Mouse (Mus musculus): ENCODE measurements around the gene Slc39a9. TPM values are rescaled to one million over a fixed set of nuclear protein-coding genes. Genes with fewer than 3 reads are reported as not detected.

Slc39a9 gene
- polyA plus RNA-seq (2016; fragmentation: Nextera tagmentation; extraction: Ambion mirVana): 24.4 and 26.0 TPM in 2 replicates

DNA sequence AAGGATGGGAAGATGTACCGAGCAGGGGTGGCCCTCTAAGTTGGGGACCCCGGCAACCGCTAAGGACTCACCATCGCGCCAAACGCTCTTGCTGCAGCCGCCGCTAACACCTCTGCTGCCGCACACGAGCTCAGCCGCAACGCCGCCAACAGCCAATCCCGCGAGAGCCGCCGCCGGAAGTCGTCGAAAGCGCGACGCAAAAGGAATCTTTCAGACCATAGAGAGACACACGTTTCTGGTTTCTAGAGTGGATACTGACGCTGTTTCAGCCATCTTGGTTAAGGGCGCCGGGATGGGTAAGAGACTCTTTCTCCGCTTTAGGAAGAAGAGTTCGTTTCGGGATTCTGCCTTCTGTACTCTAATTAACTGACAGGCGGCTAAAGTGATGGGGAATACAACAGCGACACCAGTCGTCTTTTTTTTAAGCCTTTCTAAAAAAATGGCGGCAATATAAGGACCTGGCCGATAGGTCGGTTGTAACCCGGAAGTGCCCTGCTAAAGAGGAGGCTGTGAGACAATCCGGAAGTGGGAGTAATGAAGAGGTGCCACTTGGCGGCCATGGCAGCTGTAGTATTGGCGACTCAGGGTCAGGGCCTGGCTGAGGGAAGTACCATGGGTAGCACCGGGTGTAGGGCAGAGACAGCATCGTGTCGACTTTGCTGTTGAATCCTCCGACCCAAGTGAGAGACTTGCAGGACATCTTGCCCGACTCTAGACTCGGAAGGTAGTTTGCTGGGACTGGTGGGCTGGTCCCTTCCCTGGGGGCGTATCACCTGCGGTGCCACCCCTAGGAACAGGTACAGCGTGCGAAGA, at the start of gene Slc39a9, which contains the start of gene Erh:
Gene Slc39a9, plus strand, starts transcription at position 191 of the 813 bp plus-strand sequence.
Gene Erh, minus strand, starts transcription at position 649 of the 813 bp plus-strand sequence.
- Histone ChIP-seq H3K27ac (peak within 1 kb of the TSS; percentile 97), H3K9me3 (no peaks in the 10 kb centered on the region), H3K27me3 (ENCODE audit: insufficient read depth, poor library complexity, severe bottlenecking) (no peaks in the 10 kb centered on the region), H3K4me1 (replicated peaks) (peaks cover 41% of the 10 kb centered on the region), H3K36me3 (peaks cover 47% of the 10 kb centered on the region), H3K4me3 (peak within 1 kb of the TSS; percentile 99)
- WGBS: under 1% methylated on average over 50 of the region's 50 CpGs
- peak; percentile 95 for DNase-seq (ENCODE audit: low spot score)

DNA sequence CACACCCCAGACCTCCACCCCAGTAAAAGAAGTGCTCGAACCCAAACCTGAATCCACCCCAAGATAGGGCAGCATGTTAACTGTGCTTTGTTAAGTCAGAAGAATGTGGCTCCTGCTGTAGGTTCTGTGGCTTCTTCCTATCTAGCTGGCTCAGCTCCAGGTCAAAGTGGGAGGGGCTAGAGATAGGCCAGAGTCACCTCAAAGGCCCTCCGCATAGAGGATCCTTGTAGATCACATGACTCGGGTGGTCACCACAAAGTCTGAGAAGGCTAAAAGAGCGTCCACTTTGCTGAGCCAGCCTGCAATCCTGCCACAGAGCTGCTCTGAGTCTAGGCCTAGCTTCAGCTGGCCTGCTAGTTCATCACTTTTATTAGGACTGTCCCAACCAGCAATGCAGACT, 49.5 kb upstream of the Slc39a9 start:
- Histone ChIP-seq H3K36me3 (peaks cover 28% of the 10 kb centered on the region), H3K27me3 (ENCODE audit: insufficient read depth, poor library complexity, severe bottlenecking) (no peaks in the 10 kb centered on the region), H3K4me1 (replicated peaks) (peaks cover 24% of the 10 kb centered on the region), H3K9me3 (no peaks in the 10 kb centered on the region), H3K27ac (no peak overlapping the region), H3K4me3 (no peak overlapping the region)
- 89% methylated on average over 4 of the region's 4 CpGs for WGBS
- no peak for DNase-seq (ENCODE audit: low spot score)

DNA sequence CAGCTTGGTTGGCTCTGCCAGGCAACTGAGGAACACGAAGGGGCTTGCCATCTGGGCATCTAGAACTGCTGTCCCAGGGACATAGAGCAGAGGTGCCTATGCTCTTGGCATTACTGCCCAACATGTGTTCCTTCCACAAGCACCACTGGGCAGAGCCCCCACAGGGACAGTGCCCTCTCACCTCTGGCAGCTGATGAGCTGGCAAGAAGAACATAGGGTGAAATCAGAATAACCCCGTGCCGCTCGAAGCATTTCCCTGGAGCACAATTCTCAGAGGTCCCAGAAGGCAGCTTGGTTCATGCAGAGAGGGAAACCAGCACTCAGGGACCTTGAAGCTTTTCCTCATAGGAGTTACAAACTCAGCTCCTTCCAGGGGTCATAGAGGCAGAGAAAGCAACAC, 48.9 kb upstream of the Slc39a9 start:
- no peaks in the 10 kb centered on the region for H3K9me3 ChIP-seq
- H3K27me3 ChIP-seq (ENCODE audit: insufficient read depth, poor library complexity, severe bottlenecking): no peaks in the 10 kb centered on the region
- DNase-seq (ENCODE audit: low spot score): no peak
- peaks cover 27% of the 10 kb centered on the region for H3K4me1 ChIP-seq (replicated peaks)
- no peak overlapping the region for H3K4me3 ChIP-seq
- peaks cover 31% of the 10 kb centered on the region for H3K36me3 ChIP-seq
- H3K27ac ChIP-seq: no peak overlapping the region; the same call in 1 of the 2 replicates
- 89% methylated on average over 4 of the region's 4 CpGs for WGBS

DNA sequence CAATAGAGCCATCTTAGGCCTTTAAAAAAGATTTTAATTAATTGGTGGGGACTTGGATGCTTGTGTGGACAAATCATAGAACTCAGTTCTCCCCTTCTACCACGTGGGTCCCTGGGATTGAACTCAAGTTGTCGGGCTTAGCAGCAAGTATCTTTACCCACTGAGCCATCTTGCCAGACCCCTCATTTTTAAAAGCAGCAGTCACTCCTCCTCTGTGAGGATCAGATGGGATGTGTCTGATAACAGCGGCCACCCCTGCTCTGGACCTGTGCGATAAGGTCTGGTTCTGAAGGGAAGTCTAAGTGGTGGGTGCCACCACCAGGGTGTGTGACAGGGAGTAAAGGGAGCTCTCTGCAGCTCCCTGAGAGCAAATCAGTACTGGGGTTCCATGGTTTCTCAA, 48.1 kb upstream of the Slc39a9 start:
- Histone ChIP-seq H3K4me3 (no peak overlapping the region), H3K36me3 (peaks cover 24% of the 10 kb centered on the region), H3K4me1 (replicated peaks) (peaks cover 32% of the 10 kb centered on the region), H3K27ac (no peak overlapping the region), H3K27me3 (ENCODE audit: insufficient read depth, poor library complexity, severe bottlenecking) (no peaks in the 10 kb centered on the region), H3K9me3 (no peaks in the 10 kb centered on the region)
- 91% methylated on average over 4 of the region's 4 CpGs for WGBS
- DNase-seq (ENCODE audit: low spot score): no peak

DNA sequence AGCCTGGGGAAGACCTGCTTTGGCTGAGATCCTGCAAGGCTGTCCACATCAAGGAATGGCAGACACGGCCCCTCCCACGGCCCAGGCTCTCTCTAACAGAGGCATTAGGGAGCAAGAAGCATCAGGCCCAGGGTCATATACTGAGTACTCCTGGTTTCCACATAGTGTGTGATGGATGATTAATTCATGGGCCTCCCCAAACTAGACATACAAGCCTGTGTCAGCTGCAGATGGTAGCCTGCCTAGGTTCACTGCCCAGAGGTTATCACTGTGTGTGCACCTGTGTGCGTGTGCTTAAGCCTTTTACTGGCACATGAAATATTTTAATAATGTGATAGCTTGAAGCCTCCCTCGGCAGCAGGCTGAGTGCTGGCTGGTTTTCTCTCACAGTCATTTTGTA, 47.7 kb upstream of the Slc39a9 start:
- Histone ChIP-seq H3K9me3 (no peaks in the 10 kb centered on the region), H3K27me3 (ENCODE audit: insufficient read depth, poor library complexity, severe bottlenecking) (no peaks in the 10 kb centered on the region), H3K4me3 (no peak overlapping the region), H3K4me1 (replicated peaks) (peaks cover 36% of the 10 kb centered on the region), H3K27ac (no peak overlapping the region), H3K36me3 (peaks cover 20% of the 10 kb centered on the region)
- no peak for DNase-seq (ENCODE audit: low spot score)
- WGBS: 84% methylated on average over 4 of the region's 4 CpGs

DNA sequence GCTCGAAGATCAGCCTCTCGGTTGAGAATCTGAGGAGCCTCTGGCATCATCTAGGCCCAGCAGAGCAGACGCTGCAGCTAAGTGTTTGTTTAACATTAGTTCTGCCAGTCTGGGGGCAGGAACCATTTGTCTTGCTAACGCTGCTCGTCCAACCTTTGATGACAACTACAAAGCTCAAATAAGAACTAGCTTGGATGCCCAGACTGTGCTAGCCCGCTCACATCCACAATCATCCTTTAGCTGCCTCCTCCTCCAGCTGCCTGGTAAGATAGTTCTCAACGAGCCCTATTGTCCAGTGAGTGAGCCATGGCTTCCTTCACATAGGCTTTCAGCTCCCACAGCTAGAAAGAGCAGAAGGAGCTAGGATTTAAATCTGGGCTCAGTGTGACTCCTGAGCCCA, 45.4 kb upstream of the Slc39a9 start:
- Histone ChIP-seq H3K27ac (peak overlapping the region; percentile 63), H3K27me3 (ENCODE audit: insufficient read depth, poor library complexity, severe bottlenecking) (no peaks in the 10 kb centered on the region), H3K4me3 (no peak overlapping the region), H3K36me3 (peaks cover 26% of the 10 kb centered on the region), H3K9me3 (no peaks in the 10 kb centered on the region), H3K4me1 (replicated peaks) (peaks cover 33% of the 10 kb centered on the region)
- no peak for DNase-seq (ENCODE audit: low spot score)
- WGBS: 30% methylated on average over 7 of the region's 7 CpGs

DNA sequence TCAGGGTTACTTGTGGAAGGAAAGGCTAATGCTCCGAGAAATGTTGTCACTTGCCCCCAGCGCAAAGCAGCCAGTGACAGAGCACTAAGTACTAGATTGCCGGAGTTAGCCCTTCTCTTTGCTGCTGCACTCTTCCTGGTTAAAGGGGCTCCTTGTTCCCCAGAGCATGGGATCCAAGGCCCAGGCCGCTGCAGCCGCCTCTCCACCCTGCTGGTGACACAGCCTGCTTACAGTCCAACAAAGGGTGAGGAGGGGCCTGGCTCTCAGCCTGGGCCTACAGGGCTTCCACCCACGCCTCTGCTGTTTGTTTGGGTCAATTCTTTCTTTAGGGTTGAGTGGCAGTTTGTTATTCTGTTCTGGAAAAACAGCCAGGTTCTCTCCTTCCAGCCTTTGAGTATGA, 44.9 kb upstream of the Slc39a9 start:
- H3K27me3 ChIP-seq (ENCODE audit: insufficient read depth, poor library complexity, severe bottlenecking): no peaks in the 10 kb centered on the region
- peak; percentile 21 for DNase-seq (ENCODE audit: low spot score)
- H3K36me3 ChIP-seq: peaks cover 26% of the 10 kb centered on the region
- H3K4me3 ChIP-seq: no peak overlapping the region
- peak overlapping the region; percentile 63 for H3K27ac ChIP-seq
- H3K4me1 ChIP-seq (replicated peaks): peaks cover 33% of the 10 kb centered on the region
- 38% methylated on average over 6 of the region's 6 CpGs for WGBS
- no peaks in the 10 kb centered on the region for H3K9me3 ChIP-seq

DNA sequence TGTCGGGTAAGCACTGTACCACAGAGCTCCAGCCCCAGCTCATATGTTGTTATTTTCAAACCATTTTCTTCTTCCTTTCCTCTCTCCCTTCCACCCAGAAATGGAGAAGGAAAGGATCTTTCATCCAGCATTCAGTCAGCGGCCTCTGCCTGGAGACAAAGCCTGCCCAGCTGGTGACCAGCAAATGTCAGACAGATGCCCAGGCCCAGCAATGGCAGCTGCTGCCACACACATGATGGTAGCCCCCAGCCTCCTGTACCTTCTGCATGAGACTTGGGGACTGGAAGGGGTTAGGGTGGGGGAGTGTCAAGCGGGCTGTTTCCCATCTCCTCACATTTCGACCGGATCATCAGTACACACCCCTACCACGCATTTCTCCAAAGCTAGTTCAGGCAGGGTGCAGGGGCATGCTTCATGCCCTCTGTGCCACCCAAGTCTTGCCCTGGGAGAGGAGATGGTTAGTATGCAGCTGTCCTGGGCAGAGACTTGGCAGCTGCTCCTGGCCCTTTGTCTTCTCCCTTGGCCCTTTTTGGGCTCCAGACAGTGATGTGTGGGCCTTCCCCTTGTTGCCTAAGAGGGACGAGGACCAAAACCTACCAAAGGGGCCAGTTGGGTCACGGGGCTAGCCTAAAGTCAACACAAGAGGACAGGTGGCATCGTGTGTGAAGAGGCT, 42.0 kb upstream of the Slc39a9 start:
- H3K9me3 ChIP-seq: no peaks in the 10 kb centered on the region
- peaks cover 33% of the 10 kb centered on the region for H3K4me1 ChIP-seq (replicated peaks)
- DNase-seq (ENCODE audit: low spot score): no peak
- 89% methylated on average over 9 of the region's 9 CpGs for WGBS
- H3K36me3 ChIP-seq: peaks cover 24% of the 10 kb centered on the region
- peak overlapping the region; percentile 40; the same call in 1 of the 2 replicates for H3K27ac ChIP-seq
- H3K4me3 ChIP-seq: no peak overlapping the region
- H3K27me3 ChIP-seq (ENCODE audit: insufficient read depth, poor library complexity, severe bottlenecking): no peaks in the 10 kb centered on the region

DNA sequence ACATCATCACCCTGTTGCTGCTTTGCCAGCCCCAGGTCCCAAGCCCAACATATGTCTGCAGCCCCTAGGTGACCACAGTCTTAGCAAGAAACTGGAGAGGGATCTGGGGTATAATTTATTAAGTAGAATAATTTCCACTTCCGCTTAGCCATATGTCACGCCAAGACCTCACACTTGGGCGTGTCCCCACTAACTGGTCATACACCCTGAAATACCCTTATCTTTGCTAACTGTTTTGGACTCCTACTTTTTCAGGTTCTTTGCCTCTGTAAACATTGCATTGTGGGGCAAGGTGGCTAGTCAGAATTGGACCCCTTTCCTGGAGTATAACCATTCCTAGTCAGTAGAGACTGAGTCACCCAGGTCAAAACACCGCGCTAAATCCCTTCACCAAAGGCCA, 41.3 kb upstream of the Slc39a9 start:
- H3K4me1 ChIP-seq (replicated peaks): peaks cover 33% of the 10 kb centered on the region
- 94% methylated on average over 5 of the region's 5 CpGs for WGBS

DNA sequence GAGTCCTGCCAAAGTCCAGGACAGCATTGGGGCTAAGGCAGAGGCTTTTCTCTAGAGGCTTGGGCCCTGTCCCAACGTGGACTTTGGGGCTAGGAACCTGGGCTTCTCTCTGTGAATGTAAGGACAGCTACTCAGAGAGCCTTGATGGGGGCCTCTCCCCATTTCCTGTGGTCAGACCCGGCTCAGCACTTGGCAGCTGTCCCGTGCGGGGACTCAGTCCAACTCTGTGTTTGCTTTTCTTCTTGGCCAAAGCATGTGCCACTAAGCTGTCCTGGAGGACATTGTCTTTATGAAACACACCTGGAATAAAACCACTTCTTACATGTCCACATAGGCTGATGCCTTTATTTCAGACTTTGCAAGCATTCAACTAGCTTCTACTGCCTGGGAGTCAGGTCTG, 40.1 kb upstream of the Slc39a9 start:
- Histone ChIP-seq H3K27me3 (ENCODE audit: insufficient read depth, poor library complexity, severe bottlenecking) (no peaks in the 10 kb centered on the region), H3K9me3 (no peaks in the 10 kb centered on the region), H3K36me3 (peaks cover 22% of the 10 kb centered on the region), H3K4me1 (replicated peaks) (peaks cover 26% of the 10 kb centered on the region), H3K27ac (no peak overlapping the region), H3K4me3 (no peak overlapping the region)
- DNase-seq (ENCODE audit: low spot score): no peak
- WGBS: 74% methylated on average over 4 of the region's 4 CpGs

More for the DNA sequence above, 41.3 kb upstream of the Slc39a9 start:
- peaks cover 22% of the 10 kb centered on the region for H3K36me3 ChIP-seq
- no peak overlapping the region for H3K4me3 ChIP-seq
- H3K27ac ChIP-seq: no peak overlapping the region
- no peak for DNase-seq (ENCODE audit: low spot score)
- no peaks in the 10 kb centered on the region for H3K9me3 ChIP-seq
- no peaks in the 10 kb centered on the region for H3K27me3 ChIP-seq (ENCODE audit: insufficient read depth, poor library complexity, severe bottlenecking)

DNA sequence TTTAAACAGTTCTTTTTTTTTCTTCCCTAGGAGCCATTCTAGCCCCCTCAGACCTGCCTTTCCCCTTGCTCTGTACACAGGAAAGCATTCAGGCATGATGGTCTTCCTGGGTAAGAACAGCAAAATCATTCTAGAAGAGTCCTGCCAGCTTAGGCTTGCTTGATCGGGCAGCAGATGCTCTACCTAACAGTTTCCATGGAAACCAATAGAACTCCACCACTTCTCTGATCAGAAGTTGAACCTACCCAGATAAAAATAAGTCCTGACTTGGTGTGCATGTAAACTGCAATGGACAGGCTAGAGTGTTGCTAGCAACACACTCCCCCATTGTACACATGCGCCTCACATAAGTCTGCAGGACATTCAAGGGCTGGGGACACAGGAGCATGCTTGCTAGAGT, 39.5 kb upstream of the Slc39a9 start:
- H3K4me3 ChIP-seq: no peak overlapping the region
- H3K27ac ChIP-seq: no peak overlapping the region
- H3K36me3 ChIP-seq: peaks cover 16% of the 10 kb centered on the region
- H3K27me3 ChIP-seq (ENCODE audit: insufficient read depth, poor library complexity, severe bottlenecking): no peaks in the 10 kb centered on the region
- peaks cover 19% of the 10 kb centered on the region; the same call in 1 of the 2 replicates for H3K4me1 ChIP-seq (replicated peaks)
- H3K9me3 ChIP-seq: no peaks in the 10 kb centered on the region
- 83% methylated on average over 2 of the region's 2 CpGs for WGBS
- DNase-seq (ENCODE audit: low spot score): no peak

DNA sequence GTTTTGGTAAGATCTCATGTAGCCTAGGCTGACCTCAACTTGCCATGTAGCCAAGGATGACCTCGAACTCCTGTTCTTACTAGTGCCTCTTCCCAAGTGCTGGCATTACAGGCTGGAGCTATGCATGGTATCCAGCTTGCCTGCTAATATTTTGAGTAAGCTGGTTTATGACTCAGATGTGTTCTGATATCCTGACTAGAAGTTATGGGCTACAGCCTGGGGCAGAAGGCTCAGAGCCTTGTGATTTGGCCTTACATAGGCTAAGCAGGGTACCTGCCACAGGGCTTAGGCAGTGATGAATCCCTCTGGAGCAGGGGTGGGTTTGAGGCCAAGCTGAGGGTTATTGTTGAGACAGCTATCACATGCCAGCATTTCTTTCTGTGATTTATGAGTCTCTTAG, 35.1 kb upstream of the Slc39a9 start:
- no peaks in the 10 kb centered on the region for H3K27me3 ChIP-seq (ENCODE audit: insufficient read depth, poor library complexity, severe bottlenecking)
- 77% methylated on average over 1 of the region's 1 CpGs for WGBS
- H3K27ac ChIP-seq: no peak overlapping the region
- H3K4me1 ChIP-seq (replicated peaks): no peaks in the 10 kb centered on the region
- no peak for DNase-seq (ENCODE audit: low spot score)
- H3K9me3 ChIP-seq: no peaks in the 10 kb centered on the region
- H3K36me3 ChIP-seq: peaks cover 5% of the 10 kb centered on the region
- no peak overlapping the region for H3K4me3 ChIP-seq

DNA sequence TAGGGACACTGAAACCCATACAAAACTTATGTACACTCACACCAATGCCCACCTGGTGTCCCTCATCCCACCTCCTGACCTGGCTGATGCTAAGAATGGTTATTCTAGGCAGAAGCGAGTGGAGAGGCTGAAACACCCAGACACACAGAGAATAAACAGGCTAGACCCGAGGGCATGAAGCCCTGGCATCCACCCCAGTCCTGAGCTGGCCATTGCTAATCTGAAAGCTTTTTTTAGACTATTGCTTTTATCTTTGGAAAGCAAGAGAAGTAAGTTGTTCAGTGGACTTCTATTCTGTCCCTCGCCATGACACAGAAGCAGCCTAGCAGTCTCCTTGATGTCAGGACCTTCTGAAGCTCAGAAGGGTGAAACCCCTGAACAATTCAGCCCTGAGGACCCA, 33.8 kb upstream of the Slc39a9 start:
- Histone ChIP-seq H3K9me3 (no peaks in the 10 kb centered on the region), H3K27ac (no peak overlapping the region)

More for the DNA sequence above, 33.8 kb upstream of the Slc39a9 start:
- WGBS: 81% methylated on average over 3 of the region's 3 CpGs
- Histone ChIP-seq H3K27me3 (ENCODE audit: insufficient read depth, poor library complexity, severe bottlenecking) (no peaks in the 10 kb centered on the region), H3K4me1 (replicated peaks) (no peaks in the 10 kb centered on the region), H3K36me3 (peaks cover 2% of the 10 kb centered on the region), H3K4me3 (no peak overlapping the region)
- no peak for DNase-seq (ENCODE audit: low spot score)
